Mouse (Mus musculus) embryonic fibroblast, embryonic 13.5 days (primary cell): Measurements from ENCODE around the gene Pdia5.

Experiments
- CTCF ChIP-seq: IDR thresholded peaks from 2 replicates; pipeline ENCODE4 v1.5.1; 2011; ENCODE audit warnings: mild to moderate bottlenecking, control low read depth, low read length, moderate library complexity, borderline replicate concordance; ENCODE audit not compliant: insufficient read depth
- POLR2A ChIP-seq: IDR thresholded peaks from 2 replicates; pipeline ENCODE4 v1.6.1; 2011; ENCODE audit warnings: low read depth, mild to moderate bottlenecking, control low read depth, low read length, moderate library complexity

- no peak for TF ChIP-seq CTCF
- no peak for TF ChIP-seq POLR2A
These were observed 32.4 kb downstream of the Pdia5 start for GRCm38 (mm10) chr16:35458297-35458696.
